14 mouse cellular contexts compared by ENCODE assay signal in genomic region chr8:96288525-96288924, GRCm38 (mm10).
DNase-seq lines count a peak whose midpoint lies in the region; ATAC-seq and TF ChIP-seq lines count a peak whose summit lies in the region.
"Had no signal": no experiment of that assay in that cellular context is flagged by ENCODE, and none has a peak within 500 bp of the region (broad histone marks: within the 10 kb centered on the region; RNA-seq: fewer than 3 reads in every experiment).

No protein-coding gene starts in this region.

- H3K27me3 ChIP-seq in kidney, embryonic 14.5 days (ENCODE audit: control insufficient read depth, insufficient read depth, low read length): no peaks in the 10 kb centered on the region
- no peaks in the 10 kb centered on the region for H3K27me3 ChIP-seq in kidney, adult 2 months (replicated peaks; ENCODE audit: control insufficient read depth, insufficient read depth, low read length)
- no peaks in the 10 kb centered on the region for H3K27me3 ChIP-seq in forebrain, embryonic 15.5 days
- no peaks in the 10 kb centered on the region for H3K27me3 ChIP-seq in midbrain, embryonic 14.5 days (ENCODE audit: control insufficient read depth, insufficient read depth, low read length)
- H3K27me3 ChIP-seq: hindbrain, embryonic 13.5 days had no signal

- peak; percentile 46; the same call in 1 of the 2 replicates for ATAC-seq in kidney, embryonic 14.5 days (ENCODE audit: low FRiP score, low TSS enrichment)
- ATAC-seq in forebrain, embryonic 15.5 days (replicated peaks): 0 out of 2 replicates have a peak, but pooled peaks have one; percentile 46
- ATAC-seq in midbrain, embryonic 14.5 days (ENCODE audit: low FRiP score, low TSS enrichment): no peak; the same call in 1 of the 2 replicates

- H3K9me3 ChIP-seq in kidney, embryonic 14.5 days (ENCODE audit: control insufficient read depth, low read length): no peaks in the 10 kb centered on the region
- H3K9me3 ChIP-seq in forebrain, embryonic 15.5 days: no peaks in the 10 kb centered on the region
- H3K9me3 ChIP-seq in midbrain, embryonic 14.5 days (ENCODE audit: control insufficient read depth, low read length): no peaks in the 10 kb centered on the region
- H3K9me3 ChIP-seq: hindbrain, embryonic 13.5 days had no signal

- no peak overlapping the region for H3K9ac ChIP-seq in kidney, embryonic 14.5 days (ENCODE audit: low read depth, low read length)
- H3K9ac ChIP-seq in forebrain, embryonic 15.5 days (replicated peaks): no peak overlapping the region
- H3K9ac ChIP-seq in midbrain, embryonic 14.5 days (replicated peaks; ENCODE audit: low read length): no peak overlapping the region
- H3K9ac ChIP-seq: hindbrain, embryonic 13.5 days had no signal

- no peak for TF ChIP-seq CTCF in kidney, adult 2 months (conservative IDR thresholded peaks at IDR 0.05; ENCODE audit: insufficient read depth, insufficient read length, low read depth, low read length)
- TF ChIP-seq CTCF in brain, embryonic 14.5 days (IDR thresholded peaks at IDR 0.05; ENCODE audit: borderline replicate concordance, extremely low read depth, insufficient read depth, insufficient read length): no peak

- no peak for DNase-seq in kidney, adult 2 months
- peak; percentile 50 for DNase-seq in brain, embryonic 14.5 days (ENCODE audit: low read depth)
- DNase-seq in midbrain, embryonic 14.5 days: peak; percentile 32
- no peak for DNase-seq in adrenal gland, adult (ENCODE audit: inconsistent age in 2 of 2, low spot score in 1 of 2)
- no peak for DNase-seq in left cerebral cortex, adult 11 months (ENCODE audit: low spot score)
- DNase-seq: adrenal gland, adult 8-10 months; cerebellum, adult 8-10 months; kidney, adult 11 months; lung, adult 2 months; right cerebral cortex, postnatal 25 days had no signal

- H3K36me3 ChIP-seq in kidney, embryonic 14.5 days (ENCODE audit: control insufficient read depth, insufficient read depth, low read length): no peaks in the 10 kb centered on the region
- no peaks in the 10 kb centered on the region for H3K36me3 ChIP-seq in kidney, adult 2 months (ENCODE audit: control insufficient read depth, insufficient read depth, low read length)
- H3K36me3 ChIP-seq in forebrain, embryonic 15.5 days: no peaks in the 10 kb centered on the region
- no peaks in the 10 kb centered on the region for H3K36me3 ChIP-seq in midbrain, embryonic 14.5 days (ENCODE audit: control insufficient read depth, insufficient read depth, low read length)
- H3K36me3 ChIP-seq: G1E; hindbrain, embryonic 13.5 days had no signal

- H3K4me1 ChIP-seq in kidney, embryonic 14.5 days (ENCODE audit: control insufficient read depth, insufficient read depth, low read length): no peaks in the 10 kb centered on the region
- no peaks in the 10 kb centered on the region for H3K4me1 ChIP-seq in kidney, adult 2 months (ENCODE audit: control insufficient read depth, insufficient read depth, low read length)
- H3K4me1 ChIP-seq in forebrain, embryonic 15.5 days: no peaks in the 10 kb centered on the region
- no peaks in the 10 kb centered on the region for H3K4me1 ChIP-seq in midbrain, embryonic 14.5 days (ENCODE audit: control insufficient read depth, insufficient read depth, low read length)

- H3K27ac ChIP-seq in kidney, embryonic 14.5 days (ENCODE audit: low read depth, low read length): no peak overlapping the region
- no peak overlapping the region for H3K27ac ChIP-seq in kidney, adult 2 months (ENCODE audit: insufficient read depth, low read depth, low read length)
- no peak overlapping the region for H3K27ac ChIP-seq in forebrain, embryonic 15.5 days (replicated peaks)
- H3K27ac ChIP-seq in midbrain, embryonic 14.5 days (replicated peaks; ENCODE audit: low read depth, low read length): no peak overlapping the region
- H3K27ac ChIP-seq: hindbrain, embryonic 13.5 days had no signal

- TF ChIP-seq POLR2A in kidney, adult 2 months (IDR thresholded peaks at IDR 0.05; ENCODE audit: low read depth, low read length): no peak
- no peak for TF ChIP-seq POLR2A in brain, embryonic 14.5 days (IDR thresholded peaks at IDR 0.05; ENCODE audit: borderline replicate concordance, extremely low read depth, insufficient read depth, insufficient read length, poor library complexity, severe bottlenecking)

- no peak overlapping the region for H3K4me3 ChIP-seq in kidney, embryonic 14.5 days (ENCODE audit: low read length)
- H3K4me3 ChIP-seq in kidney, adult 2 months (ENCODE audit: insufficient read depth, low read depth, low read length): no peak overlapping the region
- H3K4me3 ChIP-seq in forebrain, embryonic 15.5 days: no peak overlapping the region
- H3K4me3 ChIP-seq in midbrain, embryonic 14.5 days (replicated peaks; ENCODE audit: low read depth, low read length): no peak overlapping the region
- H3K4me3 ChIP-seq: hindbrain, embryonic 13.5 days had no signal

- H3K4me2 ChIP-seq in kidney, embryonic 14.5 days (replicated peaks; ENCODE audit: low read depth, low read length): no peak overlapping the region
- H3K4me2 ChIP-seq in forebrain, embryonic 15.5 days (replicated peaks): no peak overlapping the region
- no peak overlapping the region for H3K4me2 ChIP-seq in midbrain, embryonic 14.5 days (ENCODE audit: low read length)
- H3K4me2 ChIP-seq: hindbrain, embryonic 13.5 days had no signal

- WGBS in kidney, embryonic 14.5 days: 16% methylated on average over 3 of the region's 3 CpGs
- 13% methylated on average over 3 of the region's 3 CpGs for WGBS in kidney, adult 2 months
- 21% methylated on average over 3 of the region's 3 CpGs for WGBS in forebrain, embryonic 15.5 days
- WGBS in midbrain, embryonic 14.5 days: 20% methylated on average over 3 of the region's 3 CpGs

Comparison
In these comparisons a context has a peak if more than half of its experiments do, and no peak if none do; other contexts are left out.
1. DNase-seq: peak in brain, embryonic 14.5 days (single experiment) and midbrain, embryonic 14.5 days (single experiment); none in kidney, adult 2 months (single experiment), adrenal gland, adult (0 of 2) and left cerebral cortex, adult 11 months (single experiment).